Mouse (Mus musculus): ENCODE results near the gene Pkdcc.

The Pkdcc gene

GRCm38 (mm10) chr17:83214674-83215528, at the start of gene Pkdcc:
Gene Pkdcc, plus strand, starts transcription at chr17:83215292.
- DNase-seq (ENCODE audit: low spot score) = peak; percentile 94

DNA sequence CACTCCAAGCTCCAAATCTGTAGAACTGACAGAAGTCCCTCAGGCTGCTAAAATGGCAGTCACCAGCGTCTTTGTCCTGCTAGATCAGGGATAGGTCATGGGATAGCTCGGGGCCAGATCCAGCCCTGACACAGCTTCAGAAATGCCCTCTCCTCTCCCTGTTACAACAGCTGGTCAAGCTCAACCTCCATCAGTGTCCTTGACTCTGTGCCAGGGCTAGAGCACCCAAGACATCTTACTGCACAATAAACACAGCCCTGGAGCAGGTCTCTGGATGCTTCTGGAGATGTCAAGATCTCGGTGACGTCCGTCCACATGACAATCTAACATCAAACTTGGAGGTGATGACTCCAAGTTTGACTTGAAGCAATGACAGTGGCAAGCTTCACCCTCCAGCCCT, 48.9 kb upstream of the Pkdcc start:
- DNase-seq (ENCODE audit: low spot score) = no peak

DNA sequence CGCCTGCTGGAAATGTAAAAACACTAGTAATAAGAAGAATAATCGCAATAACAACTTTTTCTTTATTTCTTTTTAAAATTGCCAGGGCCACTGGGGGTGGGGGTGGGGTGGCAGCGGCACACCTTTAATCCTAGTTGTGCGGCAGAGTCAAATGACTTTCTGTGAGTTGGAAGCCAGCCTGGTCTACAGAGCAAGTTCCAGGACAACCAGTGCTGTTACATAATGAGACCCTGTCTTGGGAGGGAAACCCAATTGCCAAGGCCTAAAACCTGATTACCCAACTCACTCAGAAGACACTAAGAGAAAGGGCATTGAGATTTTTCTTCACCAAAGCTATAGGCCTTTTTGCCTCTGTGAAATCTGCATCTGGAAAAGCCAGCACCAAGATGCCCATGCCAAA, 38.9 kb upstream of the Pkdcc start:
- no peak for DNase-seq (ENCODE audit: low spot score)

DNA sequence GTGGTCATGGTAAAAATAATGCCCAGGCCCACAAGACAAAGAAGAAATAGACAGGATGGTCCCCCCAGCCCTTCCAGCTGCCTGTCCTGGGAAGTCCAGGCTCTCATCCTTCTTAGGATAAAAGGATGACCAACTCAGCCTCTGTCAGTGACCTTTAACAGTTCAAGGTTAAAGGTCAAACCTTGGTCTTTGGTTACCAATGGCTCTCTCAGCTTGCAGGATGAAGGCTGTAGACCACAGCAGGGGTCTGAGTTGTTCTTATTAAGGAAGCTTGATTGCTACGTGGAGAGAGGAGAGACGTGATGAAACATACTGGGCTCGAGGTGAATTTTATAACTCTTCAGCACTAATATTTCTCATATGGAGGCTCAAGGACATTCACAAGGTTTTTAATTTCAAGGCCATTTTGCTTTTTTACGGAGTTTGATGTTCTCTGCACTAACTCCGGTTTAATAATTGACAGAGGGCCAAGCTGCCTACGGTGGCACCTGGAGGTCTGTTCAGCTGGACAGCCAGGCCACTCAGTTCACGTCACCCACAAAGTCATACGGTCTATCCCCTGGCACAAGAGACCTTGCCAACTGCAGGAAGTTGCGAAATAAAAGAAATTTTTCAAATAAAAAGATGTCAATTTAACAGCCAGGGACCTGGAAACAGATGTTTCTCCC, 36.5 kb upstream of the Pkdcc start:
- no peak for DNase-seq (ENCODE audit: low spot score)

GRCm38 (mm10) chr17:83179151-83179531, 36.0 kb upstream of the Pkdcc start:
- no peak for DNase-seq (ENCODE audit: low spot score)

- no peak for DNase-seq (ENCODE audit: low spot score)
Measured at GRCm38 (mm10) chr17:83179569-83179968, 35.5 kb upstream of the Pkdcc start.

DNA sequence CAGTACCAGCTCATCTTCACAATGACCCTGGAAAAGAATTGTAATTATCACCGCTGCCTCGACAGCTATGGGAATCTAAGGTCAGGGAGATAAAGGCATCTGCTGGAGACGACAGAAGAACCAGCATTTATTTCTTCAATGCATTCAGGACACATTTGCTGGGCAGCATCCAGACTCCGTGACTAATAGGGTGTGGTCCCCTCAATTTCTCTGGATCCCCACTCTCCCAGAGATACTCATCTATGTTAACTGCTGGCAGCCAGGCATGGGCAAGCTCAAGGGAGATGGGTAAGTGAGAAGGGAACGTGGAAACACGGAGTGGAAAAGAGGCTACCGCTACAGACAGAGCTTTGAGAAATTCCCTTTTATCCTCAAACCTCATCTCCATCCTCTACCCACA, 34.0 kb upstream of the Pkdcc start:
- DNase-seq (ENCODE audit: low spot score) = no peak

DNA sequence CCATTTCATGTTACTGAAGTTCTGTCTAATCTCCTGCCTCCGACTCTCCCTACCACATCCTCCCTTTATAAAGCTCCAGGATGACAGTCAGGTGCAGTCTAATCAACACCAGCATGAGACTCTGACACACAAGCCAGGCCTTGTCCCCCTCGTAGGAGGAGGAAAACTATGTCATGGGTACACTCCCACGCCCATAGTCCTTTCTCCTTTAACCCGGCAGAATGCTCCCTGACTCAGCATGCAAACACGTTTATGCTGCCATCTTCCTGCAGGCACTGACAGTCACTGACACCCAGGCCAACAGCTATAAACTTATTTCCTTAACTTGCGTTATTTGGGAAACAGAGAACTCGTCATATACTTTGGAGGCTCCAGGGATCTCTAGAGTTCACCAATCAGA, 33.5 kb upstream of the Pkdcc start:
- no peak for DNase-seq (ENCODE audit: low spot score)

- DNase-seq (ENCODE audit: low spot score) = no peak
Measured at GRCm38 (mm10) chr17:83182061-83182664, 32.9 kb upstream of the Pkdcc start.

- DNase-seq (ENCODE audit: low spot score) = no peak
Measured at GRCm38 (mm10) chr17:83182780-83183179, 32.3 kb upstream of the Pkdcc start.

DNA sequence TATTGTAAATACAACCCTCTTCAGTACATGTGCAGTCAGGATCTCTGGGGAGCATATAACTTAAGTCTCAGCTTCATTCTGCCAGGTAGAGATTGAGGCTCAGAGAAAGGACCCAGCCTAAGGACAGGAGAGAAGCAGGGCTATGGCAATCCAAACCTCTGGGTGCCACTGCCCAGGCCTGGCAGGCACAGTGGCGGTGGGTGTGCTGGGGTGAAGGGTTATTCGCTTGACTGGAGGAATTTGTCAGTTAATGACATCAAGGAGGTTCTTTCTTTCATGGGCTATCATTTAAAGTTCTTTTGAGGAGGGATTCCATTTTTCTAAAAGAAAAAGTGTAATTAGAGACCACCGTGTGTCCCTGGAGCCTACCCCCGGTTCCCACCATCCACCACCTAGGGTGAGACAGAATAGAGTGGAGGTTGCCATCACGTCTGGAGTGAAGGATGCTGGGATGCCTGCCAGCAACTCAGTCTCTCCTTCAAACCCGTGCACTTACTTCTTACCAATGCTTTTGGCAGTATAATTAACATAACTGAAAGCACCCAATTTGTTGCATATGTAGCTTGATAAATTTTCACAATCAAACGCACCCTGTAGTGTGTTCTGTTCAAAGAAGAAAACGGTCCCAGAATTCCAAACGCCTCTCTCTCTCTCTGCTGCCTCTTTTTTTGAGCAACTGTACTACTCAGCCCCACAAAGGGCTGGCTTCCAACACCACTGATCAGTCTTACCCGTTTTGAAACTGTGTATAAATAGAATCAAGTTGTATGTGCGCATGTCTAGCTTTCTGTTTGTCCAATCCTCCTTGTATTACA, 27.1 kb upstream of the Pkdcc start:
- DNase-seq (ENCODE audit: low spot score) = no peak

DNA sequence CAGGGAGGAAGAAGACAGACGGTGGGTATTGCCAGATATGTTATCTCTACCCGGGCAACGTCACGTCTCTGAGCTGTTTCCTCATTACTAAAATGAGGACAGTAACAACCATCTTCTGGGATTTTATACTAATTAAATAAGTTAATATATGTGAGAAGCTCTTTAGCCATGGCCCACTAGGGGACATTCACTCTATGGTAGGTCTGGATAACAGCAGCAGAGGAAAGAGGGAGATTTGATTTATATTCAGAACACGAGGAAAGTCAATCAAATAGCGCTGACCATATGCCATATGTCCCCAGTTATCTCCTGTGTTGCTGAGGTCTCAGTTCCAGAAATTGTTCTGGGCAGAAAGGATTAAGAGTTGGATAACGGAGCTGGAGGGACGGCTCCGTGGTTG, 24.3 kb upstream of the Pkdcc start:
- no peak for DNase-seq (ENCODE audit: low spot score)

- no peak for DNase-seq (ENCODE audit: low spot score)
Measured at GRCm38 (mm10) chr17:83194491-83194890, 20.6 kb upstream of the Pkdcc start.

DNA sequence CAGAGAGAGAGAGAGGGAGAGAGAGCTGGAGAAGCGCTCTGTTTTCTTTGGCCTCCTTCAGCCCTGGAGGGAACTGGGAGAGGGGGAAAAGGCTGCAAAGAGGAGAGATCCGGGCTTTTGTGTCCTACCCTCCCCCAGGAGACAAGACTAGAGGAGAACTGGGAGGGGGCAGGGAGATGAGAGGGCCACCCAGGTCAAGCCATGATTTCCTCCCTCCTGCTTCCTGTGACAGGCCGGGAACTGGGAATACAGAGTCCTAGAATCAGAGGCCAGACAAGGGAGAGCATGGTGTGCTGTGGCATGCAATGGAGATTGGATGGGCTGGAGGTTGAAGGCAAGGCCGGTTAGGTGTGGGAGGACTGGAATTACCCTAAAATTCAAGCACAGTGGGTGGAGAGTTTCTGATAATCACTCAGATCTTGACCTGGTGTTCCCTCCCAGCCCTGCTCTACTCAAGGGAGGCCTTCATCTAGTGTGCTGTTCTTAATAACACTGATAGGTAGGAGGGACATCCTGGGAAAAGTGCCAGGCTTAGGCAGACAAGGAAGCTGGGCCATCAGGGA, 17.6 kb upstream of the Pkdcc start:
- DNase-seq (ENCODE audit: low spot score) = peak; percentile 76

DNA sequence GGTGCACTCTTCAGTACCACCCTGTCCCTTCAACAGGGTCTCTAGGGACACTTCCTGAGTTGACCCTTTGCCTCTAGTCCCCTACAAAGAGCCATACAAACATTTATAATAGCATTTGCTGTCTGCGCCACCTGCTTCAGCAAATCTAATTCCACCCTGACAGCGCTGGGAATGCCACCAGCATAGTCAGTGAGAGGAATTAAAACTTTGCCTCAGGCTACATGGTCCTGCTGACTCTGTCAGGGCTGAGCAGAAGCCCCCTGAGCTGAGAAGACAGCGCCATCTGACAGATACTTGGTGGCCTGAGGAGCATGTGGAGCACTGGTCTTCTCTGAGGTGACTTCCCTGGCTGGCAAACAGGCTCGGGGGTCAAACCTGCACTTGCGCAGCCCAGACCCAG, 14.6 kb upstream of the Pkdcc start:
- no peak for DNase-seq (ENCODE audit: low spot score)

GRCm38 (mm10) chr17:83201257-83201656, 13.8 kb upstream of the Pkdcc start:
- DNase-seq (ENCODE audit: low spot score) = no peak

DNA sequence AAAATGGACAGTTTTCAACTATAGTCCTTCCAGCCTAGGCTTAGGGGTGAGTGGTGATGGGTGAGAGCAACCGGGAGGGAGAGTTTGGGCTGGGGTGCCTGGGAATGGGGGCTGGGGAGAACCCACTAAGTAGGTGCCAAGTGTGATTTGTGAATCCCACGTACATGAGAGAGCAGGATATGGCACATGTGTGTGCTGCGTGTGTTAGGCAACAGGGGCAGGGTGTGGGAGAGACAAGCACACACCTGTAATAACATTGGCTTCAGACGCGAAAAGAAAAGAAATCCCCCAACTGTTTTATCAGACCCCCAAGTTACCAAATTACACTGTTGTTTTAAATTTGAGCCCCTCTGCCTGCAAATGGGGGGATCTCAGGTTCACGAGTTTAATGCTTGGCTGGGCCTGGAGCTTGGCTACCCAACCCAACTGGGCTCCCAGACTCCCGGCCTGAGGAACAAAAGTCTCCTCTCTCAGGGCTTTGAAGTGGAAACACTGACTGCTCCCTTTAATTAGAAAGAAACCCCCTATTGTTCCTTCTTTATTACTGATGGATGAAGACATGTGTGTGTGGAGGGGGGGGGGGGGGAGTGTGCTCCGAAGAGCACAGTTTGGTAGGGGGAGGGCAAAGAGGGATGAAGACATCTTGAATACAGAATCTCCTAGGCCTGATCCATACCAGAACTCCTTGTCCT, 11.3 kb upstream of the Pkdcc start:
- DNase-seq (ENCODE audit: low spot score) = no peak

- no peak for DNase-seq (ENCODE audit: low spot score)
Measured at GRCm38 (mm10) chr17:83207296-83207695, 7.8 kb upstream of the Pkdcc start.

DNA sequence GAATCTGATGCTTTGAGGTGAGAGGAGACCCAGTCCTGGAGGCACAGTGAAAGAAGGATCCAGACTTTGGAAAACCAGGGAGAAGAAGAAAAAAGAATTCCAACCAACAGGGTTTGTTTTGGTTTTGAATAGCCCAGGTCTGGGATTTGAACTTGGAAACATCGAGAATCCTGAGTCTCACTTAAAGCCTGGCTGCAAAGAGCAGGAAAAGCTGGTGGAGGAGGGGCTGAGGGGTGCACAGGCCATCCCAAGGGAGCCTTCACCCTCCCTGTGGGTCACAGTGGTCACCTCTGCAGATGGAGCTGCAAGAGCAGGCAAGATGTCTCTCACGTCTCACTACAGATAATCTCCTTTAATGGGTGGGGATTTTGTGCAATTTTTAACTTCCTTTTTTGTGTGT, 6.6 kb upstream of the Pkdcc start:
- no peak for DNase-seq (ENCODE audit: low spot score)

DNA sequence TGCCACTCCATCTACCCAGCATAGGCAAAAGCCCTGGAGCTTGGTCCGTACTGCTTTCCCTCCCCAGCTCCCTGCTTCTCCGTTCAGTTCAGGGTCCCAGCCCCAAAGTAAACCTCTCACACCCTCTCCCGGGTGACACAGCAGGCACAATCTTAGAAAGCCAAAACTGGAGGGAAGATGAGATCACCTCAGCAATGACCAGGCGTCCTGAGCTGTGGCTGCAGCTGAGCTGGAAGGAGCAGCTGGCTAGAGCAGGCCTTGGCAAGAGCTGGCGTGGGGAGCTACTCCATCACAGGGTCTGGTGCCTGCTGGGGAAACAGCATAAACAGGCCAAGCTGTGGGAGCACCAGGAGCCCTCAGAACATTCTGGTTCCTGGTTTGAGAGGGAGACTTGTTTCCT, 4.6 kb upstream of the Pkdcc start:
- DNase-seq (ENCODE audit: low spot score) = no peak

- no peak for DNase-seq (ENCODE audit: low spot score)
Measured at GRCm38 (mm10) chr17:83211196-83211595, 3.9 kb upstream of the Pkdcc start.

Data from testis, postnatal 10 days (tissue).